Mouse (Mus musculus) kidney, adult 2 months (tissue): ENCODE measurements around the gene Sorcs2. TPM values are rescaled to one million over a fixed set of nuclear protein-coding genes. Genes with fewer than 3 reads are reported as not detected.
A peak's percentile ranks its signal among the peaks of the same experiment; 100 is the strongest.

Source experiments
- DNase-seq: peaks from one replicate; pipeline ENCODE4 v3.0.0; 2021
- H3K27ac ChIP-seq: fragments of 200-500 bp; 2 replicates; pipeline ENCODE4 v1.5.1; 2012; ENCODE audit warnings: low read depth, low read length, control low read depth, inconsistent platforms; ENCODE audit not compliant: insufficient read depth
- H3K27me3 ChIP-seq: fragments of 200-500 bp; replicated peaks from 2 replicates; pipeline ENCODE4 v1.6.1; 2012; ENCODE audit warnings: mild to moderate bottlenecking, moderate library complexity, low read length, inconsistent platforms; ENCODE audit not compliant: control insufficient read depth, insufficient read depth
- H3K36me3 ChIP-seq: fragments of 200-500 bp; 2 replicates; pipeline ENCODE4 v1.6.1; 2012; ENCODE audit warnings: mild to moderate bottlenecking, moderate library complexity, low read length, inconsistent platforms; ENCODE audit not compliant: control insufficient read depth, insufficient read depth
- H3K4me1 ChIP-seq: fragments of 200-500 bp; 2 replicates; pipeline ENCODE4 v1.6.1; 2011; ENCODE audit warnings: low read length; ENCODE audit not compliant: control insufficient read depth, insufficient read depth
- H3K4me3 ChIP-seq: fragments of 200-500 bp; 2 replicates; pipeline ENCODE4 v1.5.1; 2011; ENCODE audit warnings: mild to moderate bottlenecking, low read depth, low read length, control low read depth; ENCODE audit not compliant: insufficient read depth
- CTCF ChIP-seq: fragments of 200-500 bp; conservative IDR thresholded peaks from 2 replicates; pipeline ENCODE4 v1.5.1; 2011; ENCODE audit warnings: low read depth, mild to moderate bottlenecking, control low read depth, low read length, moderate library complexity, mixed read lengths; ENCODE audit not compliant: insufficient read depth, insufficient read length
- POLR2A ChIP-seq: fragments of 200-500 bp; IDR thresholded peaks from one replicate; pipeline ENCODE4 v1.6.1; 2011; ENCODE audit warnings: low read depth, low read length, control low read depth
- WGBS: fragments of 180-500 bp; shearing (Covaris S2); methylation state at CpG from one replicate; pipeline ENCODE4 v1.1.7; 2018; 5-methylcytosine and 5-hydroxymethylcytosine counted together
- polyA plus RNA-seq: library from polyadenylated mRNA; depleted of rRNA; stranded (reverse); fragments of >200 nt; gene quantifications from 2 replicates; pipeline ENCODE4 v1.2.3, GENCODE M21; 2012

Gene Sorcs2
- polyA plus RNA-seq, 1 experiment, result 1.9 TPM

DNA sequence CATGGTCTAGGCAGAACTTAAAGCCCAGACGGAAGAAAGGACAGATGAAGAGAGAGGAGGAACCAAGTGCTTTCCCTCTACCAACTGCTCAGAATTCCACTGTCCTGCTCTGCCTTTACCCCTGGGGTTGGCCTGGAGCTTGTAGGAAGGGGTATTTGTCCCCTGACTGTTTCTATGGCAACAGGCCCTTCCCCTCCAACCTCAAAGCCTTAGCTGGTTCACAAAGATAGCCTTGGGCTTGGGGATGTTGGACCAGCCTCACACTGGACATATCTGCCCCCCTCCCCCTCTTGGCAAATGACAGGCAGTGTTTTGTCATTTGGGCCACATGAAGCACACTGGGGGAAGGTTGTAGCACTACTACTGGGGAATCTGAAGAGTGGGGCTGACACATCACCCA is 375.6 kb downstream of the Sorcs2 start:
- TF ChIP-seq POLR2A (no peak), CTCF (no peak)
- Histone ChIP-seq H3K27ac (no peak overlapping the region), H3K4me3 (no peak overlapping the region), H3K36me3 (no peaks in the 10 kb centered on the region), H3K4me1 (no peaks in the 10 kb centered on the region), H3K27me3 (no peaks in the 10 kb centered on the region)
- 77% methylated on average over 1 of the region's 1 CpGs for WGBS
- no peak for DNase-seq

GRCm38 (mm10) chr5:36021091-36021490 is 376.8 kb downstream of the Sorcs2 start:
- WGBS, result 77% methylated on average over 3 of the region's 3 CpGs
- Histone ChIP-seq H3K4me1 (no peaks in the 10 kb centered on the region), H3K27ac (no peak overlapping the region), H3K4me3 (no peak overlapping the region), H3K27me3 (no peaks in the 10 kb centered on the region), H3K36me3 (no peaks in the 10 kb centered on the region)
- no peak for TF ChIP-seq CTCF
- no peak for TF ChIP-seq POLR2A
- no peak for DNase-seq

- Histone ChIP-seq H3K4me3 (no peak overlapping the region), H3K27me3 (no peaks in the 10 kb centered on the region), H3K36me3 (no peaks in the 10 kb centered on the region), H3K27ac (no peak overlapping the region), H3K4me1 (no peaks in the 10 kb centered on the region)
- peak; percentile 29 for TF ChIP-seq CTCF
- no peak for TF ChIP-seq POLR2A
- 88% methylated on average over 3 of the region's 3 CpGs for WGBS
- DNase-seq, result no peak
Observed at GRCm38 (mm10) chr5:36018366-36018765, 379.6 kb downstream of the Sorcs2 start.

GRCm38 (mm10) chr5:36009405-36009804 is 388.5 kb downstream of the Sorcs2 start:
- no peak for DNase-seq
- no peak for TF ChIP-seq POLR2A
- TF ChIP-seq CTCF, result no peak
- H3K4me3 ChIP-seq, result no peak overlapping the region
- H3K27ac ChIP-seq, result no peak overlapping the region
- no peaks in the 10 kb centered on the region for H3K36me3 ChIP-seq
- WGBS, result 76% methylated on average over 4 of the region's 4 CpGs
- H3K27me3 ChIP-seq, result no peaks in the 10 kb centered on the region
- no peaks in the 10 kb centered on the region for H3K4me1 ChIP-seq

DNA sequence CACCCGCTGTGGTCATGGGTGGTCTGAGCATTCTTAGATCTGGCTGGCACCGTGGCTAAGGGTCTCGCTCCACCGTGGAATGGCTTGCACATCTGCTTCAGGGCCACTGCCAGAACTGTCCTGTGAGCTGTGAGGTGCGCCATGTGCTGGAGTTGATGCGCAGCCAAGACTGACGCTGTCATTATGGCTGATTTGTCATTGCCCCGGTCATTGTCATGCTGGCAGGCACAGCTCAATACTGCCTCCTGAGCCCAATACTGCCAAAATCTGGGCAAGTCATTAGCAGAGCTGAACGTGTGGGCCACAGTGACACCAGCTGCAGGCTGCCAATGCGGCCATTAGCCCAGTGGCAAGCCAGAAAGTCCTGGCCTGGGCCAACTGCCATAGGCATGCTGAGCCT is 390.3 kb downstream of the Sorcs2 start:
- DNase-seq, result no peak
- no peaks in the 10 kb centered on the region for H3K36me3 ChIP-seq
- H3K27ac ChIP-seq, result no peak overlapping the region
- H3K4me1 ChIP-seq, result no peaks in the 10 kb centered on the region
- 83% methylated on average over 10 of the region's 10 CpGs for WGBS
- no peak for TF ChIP-seq CTCF
- no peak for TF ChIP-seq POLR2A
- H3K27me3 ChIP-seq, result no peaks in the 10 kb centered on the region
- no peak overlapping the region for H3K4me3 ChIP-seq

- DNase-seq, result no peak
- H3K27me3 ChIP-seq, result no peaks in the 10 kb centered on the region
- no peak overlapping the region for H3K4me3 ChIP-seq
- H3K36me3 ChIP-seq, result no peaks in the 10 kb centered on the region
- no peak for TF ChIP-seq POLR2A
- no peak for TF ChIP-seq CTCF
- no peaks in the 10 kb centered on the region for H3K4me1 ChIP-seq
- WGBS, result 70% methylated on average over 5 of the region's 5 CpGs
- no peak overlapping the region for H3K27ac ChIP-seq
Observed at GRCm38 (mm10) chr5:36006586-36006985, 391.4 kb downstream of the Sorcs2 start.

DNA sequence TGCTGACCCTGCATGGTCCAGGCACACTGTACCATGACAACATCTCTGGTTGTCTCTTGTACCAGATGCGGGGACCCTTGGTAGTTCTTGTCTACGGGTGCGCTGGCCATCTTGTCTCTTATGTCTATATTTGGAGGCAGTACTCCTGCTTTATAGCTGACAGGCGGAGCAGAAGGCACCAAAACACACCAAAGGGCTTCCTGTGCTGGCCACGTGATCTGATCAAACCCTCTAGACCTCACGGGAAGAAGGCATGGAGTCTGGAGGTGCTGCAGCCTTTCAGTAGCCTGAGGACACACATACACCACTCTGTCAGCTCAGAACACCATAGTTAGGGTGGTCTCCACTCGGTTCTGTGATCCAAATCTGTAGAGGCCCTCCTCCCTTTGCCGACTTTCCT is 391.8 kb downstream of the Sorcs2 start:
- Histone ChIP-seq H3K36me3 (no peaks in the 10 kb centered on the region), H3K27ac (no peak overlapping the region), H3K4me1 (no peaks in the 10 kb centered on the region), H3K4me3 (no peak overlapping the region), H3K27me3 (no peaks in the 10 kb centered on the region)
- 67% methylated on average over 8 of the region's 8 CpGs for WGBS
- TF ChIP-seq CTCF (no peak), POLR2A (no peak)
- no peak for DNase-seq

- H3K4me1 ChIP-seq, result no peaks in the 10 kb centered on the region
- H3K27ac ChIP-seq, result no peak overlapping the region
- WGBS, result 73% methylated on average over 10 of the region's 10 CpGs
- no peaks in the 10 kb centered on the region for H3K27me3 ChIP-seq
- no peak for TF ChIP-seq CTCF
- no peak for TF ChIP-seq POLR2A
- no peaks in the 10 kb centered on the region for H3K36me3 ChIP-seq
- no peak for DNase-seq
- H3K4me3 ChIP-seq, result no peak overlapping the region
Observed at GRCm38 (mm10) chr5:36003797-36004196, 394.1 kb downstream of the Sorcs2 start.
